Mouse (Mus musculus) layer of hippocampus, adult 8-10 months (tissue): Measurements from ENCODE around the gene Lgals3bp. TPM values are rescaled to one million over a fixed set of nuclear protein-coding genes. Genes with fewer than 3 reads are reported as not detected.
A peak's percentile ranks its signal among the peaks of the same experiment; 100 is the strongest.

Experiments used
- DNase-seq, 2 experiments: peaks; one replicate each; pipeline ENCODE4 v3.0.0; 2022; ENCODE audit warnings: low spot score in 2 of 2
- total RNA-seq, 4 experiments: library from RNA; stranded (reverse); gene quantifications; 2 replicates each; pipeline ENCODE4 v1.2.4; 2022

The Lgals3bp gene
- total RNA-seq = 100 to 1,000 TPM in 1 of 4 experiments, 10 to 100 TPM in 3; 17.0 to 100 (median 50.4) TPM

DNA sequence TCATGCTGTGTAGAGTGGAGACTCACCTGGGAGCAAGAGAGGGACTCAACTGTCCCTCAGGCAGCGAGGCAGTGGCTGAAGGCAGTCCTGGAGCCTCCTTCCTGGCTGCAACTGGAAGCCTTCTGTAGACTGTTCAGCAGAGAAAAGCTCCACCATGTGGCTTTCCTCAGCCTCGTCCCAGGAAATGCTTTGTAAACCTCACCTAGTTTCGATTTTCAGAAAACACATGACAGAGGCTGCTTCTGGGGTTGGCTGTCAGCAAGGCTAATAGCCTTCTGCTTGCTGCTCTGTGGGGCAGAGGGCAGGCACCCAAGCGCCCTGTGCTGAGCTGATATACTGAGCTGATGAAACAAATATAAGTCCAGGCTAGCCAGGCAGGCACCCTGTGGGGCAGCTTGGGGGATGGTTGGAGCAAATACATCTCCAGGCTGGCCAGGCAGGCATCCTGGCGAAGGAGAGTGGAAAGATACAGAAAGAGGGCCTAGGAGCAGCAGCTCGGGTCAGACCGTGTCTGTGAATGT, at the start of gene Lgals3bp:
Gene Lgals3bp, minus strand, starts transcription at position 333 of the 521 bp plus-strand sequence.
- peak in 1 of 2 experiments; percentile 64 for DNase-seq

DNA sequence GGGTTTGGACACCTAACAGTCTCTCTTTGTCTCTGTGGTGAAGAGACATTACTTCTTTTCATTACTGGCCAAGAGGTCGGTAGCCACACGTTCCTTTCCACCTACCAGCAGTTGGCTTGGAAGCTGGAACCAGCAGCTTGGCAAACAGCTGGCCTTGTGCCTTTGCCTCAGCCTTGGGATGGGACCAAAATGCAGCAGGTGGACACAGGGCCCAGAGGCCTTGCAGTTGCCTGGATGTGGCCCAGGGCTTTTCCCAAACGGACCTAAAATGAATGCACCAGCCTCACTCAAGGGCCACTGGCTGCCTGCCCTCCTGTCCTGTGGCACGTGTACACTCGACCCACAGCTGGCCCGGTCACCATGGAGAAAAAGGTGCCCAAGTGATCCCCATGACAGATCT, 49.3 kb upstream of the Lgals3bp start:
- no peak for DNase-seq

DNA sequence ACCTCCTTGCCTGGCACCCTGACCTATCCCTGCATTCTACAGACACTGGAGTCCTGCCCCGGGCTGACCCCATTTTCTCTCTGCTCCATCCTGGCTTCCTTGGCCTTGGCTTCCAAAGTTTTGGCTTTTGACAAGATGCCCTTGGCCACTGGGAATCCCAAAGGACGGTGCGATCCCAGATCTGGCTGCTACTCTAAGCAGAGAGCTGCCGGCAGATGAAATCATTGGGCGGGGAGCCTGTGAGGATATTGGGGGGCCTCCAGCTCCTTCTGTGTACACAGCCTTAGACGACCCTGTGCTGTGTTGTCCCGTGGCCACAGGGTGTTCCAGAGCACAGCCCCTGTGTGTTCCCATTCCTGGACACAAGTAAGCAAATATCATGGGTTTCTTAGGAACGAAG, 46.5 kb upstream of the Lgals3bp start:
- no peak for DNase-seq

DNA sequence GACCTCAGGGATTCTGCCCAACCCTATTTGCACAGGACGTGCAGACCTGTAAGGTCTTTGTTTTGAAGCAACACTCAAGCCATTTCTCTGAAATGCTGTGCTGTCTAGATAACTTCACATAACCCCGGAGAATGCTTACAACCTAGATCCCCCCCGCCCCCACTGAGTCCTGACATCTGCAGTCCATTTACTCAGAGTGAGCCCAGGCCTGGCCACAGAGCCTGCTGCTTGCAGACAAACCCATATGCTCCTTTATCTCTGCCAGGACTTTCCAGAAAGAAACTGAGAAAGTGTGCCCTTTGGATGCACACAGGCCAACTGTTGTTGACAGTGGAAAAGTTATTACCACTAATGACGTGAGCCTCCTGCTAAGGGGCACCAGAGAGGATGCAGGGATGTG, 45.5 kb upstream of the Lgals3bp start:
- no peak for DNase-seq

DNA sequence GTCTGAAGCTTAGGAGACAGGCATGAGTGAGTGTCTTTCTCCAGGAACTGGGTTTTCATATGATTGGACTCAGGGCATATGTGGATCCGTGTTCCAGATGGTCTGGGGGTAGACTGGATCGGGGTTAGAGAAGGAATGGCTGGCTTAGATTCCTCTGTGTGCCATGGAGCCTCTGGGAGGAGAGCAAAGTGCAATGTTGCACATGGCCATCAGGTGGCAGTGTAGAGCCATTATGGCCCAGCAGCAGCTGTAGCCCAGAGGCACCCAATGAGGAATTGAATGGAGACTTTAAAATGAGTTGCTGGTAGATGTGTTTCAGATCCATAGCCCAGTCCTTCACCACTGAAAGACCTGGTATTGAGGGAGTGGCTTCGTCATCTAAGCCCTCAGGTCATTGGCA, 44.0 kb upstream of the Lgals3bp start:
- peak in 1 of 2 experiments; percentile 72 for DNase-seq

DNA sequence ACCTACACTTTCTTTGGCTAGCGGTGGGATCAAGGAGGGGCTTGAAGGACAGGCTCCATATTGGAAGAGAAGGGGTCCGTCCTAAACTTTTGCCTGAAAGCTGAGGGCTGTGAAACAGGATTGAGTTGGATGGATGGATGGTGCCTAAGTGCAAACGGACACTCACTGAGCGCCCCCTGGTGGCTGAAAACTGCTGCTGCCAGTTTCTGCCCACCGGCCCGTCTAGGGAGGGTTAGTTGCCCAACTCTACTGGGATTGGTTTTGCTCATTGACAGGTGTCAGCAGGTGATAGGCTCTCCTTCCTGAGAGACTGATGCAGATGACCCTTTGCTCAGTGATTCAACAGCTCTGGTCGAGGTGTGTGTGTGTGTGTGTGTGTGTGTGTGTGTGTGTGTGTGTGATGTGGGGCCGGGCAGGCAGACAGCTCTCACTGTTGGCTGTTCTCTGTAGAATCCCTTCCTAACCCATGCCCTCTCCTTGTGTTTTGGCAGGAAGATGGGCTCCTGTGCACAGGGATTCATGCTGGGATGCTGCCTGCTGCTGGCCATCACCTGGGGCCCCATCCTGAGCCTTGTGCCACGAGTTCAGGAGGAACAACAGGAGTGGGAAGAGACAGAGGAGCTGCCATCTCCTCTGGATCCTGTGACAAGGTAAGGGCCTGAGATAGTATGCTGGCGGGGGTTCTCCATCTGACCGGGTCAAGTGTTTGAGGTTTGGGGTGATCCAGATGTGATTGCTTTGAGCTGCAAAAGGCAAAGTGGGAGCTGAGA, 41.5 kb upstream of the Lgals3bp start:
- peak in 1 of 2 experiments; percentile 66 for DNase-seq

DNA sequence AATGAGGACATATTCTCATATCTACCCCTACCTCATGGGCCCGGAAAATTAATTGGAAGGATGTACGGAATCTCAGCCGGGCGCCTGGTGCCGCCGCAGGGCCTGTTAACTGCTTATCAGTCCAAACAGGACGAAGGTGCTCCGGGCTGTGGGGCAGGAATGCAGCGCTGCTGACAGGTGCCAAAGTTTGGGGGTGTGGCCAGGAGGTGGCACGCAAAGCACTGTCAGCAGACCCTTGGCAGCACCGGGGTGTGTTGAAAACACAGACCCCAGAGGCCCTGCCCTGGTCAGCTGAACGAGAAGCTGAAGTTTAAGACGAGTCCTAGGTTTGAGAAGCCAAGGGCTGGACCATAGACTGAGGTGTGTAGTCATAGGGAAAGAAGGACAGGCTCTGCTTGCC, 40.8 kb upstream of the Lgals3bp start:
- DNase-seq = no peak

DNA sequence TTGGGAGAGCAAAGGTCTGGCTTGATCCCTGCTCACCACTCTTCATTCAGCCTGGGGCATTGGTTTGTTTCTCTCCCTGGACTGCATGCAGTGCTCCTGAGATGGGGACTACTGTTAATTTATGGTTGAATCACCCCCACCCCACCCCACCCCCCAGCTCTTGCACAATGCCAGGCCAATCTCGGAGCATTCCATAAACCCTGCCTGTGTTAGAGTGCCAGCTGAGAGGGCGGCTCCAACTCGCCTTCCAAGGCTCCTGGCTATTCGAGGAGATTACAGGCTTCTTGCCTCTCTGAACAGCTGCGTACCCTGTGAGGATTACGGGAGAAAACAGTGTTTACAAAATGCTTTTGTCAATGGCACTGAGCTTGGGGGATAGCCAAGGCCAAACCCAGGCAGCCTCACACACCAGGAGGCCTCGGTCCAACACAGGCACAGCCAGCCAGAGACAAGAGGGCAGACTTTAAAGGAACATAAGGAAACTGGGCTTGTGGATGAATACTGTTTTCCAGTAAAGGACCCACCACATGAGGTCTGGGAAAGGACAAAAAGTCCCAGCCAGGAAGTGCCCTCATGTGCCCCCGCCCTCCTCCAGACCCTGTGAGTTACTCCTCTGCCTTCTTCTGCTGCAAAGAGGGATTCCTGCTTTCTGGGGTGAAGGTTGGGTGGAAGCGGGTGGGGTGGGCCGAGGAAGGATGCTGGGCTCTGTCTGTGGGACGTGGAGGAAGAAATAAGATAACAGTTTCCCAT, 36.9 kb upstream of the Lgals3bp start:
- DNase-seq = no peak

DNA sequence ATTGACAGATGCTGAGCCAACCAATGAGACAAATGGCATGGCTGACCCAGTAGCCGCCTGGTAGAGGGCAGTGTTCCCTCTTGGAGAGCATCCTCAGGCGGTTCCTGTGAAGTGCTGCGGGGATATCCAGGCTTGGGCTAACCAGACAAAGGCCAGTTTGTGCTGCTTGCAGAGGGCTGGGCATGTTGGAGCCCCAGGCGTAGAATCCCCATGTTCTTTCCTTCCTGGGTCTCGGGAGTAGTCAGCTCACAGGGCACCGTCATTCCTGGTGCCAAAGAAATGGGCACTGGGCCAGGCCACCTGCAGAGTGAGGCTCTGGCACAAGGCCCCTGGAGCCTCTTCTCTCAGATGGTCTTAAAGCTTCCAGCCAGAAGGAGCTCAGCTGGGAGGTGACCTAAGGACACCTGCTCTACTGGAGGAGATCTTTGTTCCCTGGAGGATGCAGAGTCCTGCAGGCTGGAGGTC, 34.6 kb upstream of the Lgals3bp start:
- peak in 1 of 2 experiments; percentile 33 for DNase-seq

DNA sequence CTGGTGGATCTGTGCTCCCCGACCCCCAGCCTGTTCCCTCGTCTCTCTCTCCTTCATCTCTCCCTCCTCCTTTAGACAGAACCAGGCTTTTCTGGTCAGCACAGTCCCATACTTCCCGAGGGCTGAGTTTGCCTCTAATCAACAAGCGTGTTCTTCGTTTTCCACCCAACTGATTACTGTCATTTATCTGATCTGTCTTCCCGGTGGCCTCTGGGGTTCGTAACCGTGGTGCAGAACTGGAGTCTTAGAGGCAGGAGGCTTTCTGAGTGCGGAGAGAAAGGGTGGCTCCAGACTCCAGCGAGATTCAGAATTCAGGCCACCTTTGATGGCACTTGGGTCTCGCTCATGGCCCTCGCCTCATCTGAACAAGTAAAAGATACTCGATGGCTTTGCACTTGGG, 32.2 kb upstream of the Lgals3bp start:
- no peak for DNase-seq

DNA sequence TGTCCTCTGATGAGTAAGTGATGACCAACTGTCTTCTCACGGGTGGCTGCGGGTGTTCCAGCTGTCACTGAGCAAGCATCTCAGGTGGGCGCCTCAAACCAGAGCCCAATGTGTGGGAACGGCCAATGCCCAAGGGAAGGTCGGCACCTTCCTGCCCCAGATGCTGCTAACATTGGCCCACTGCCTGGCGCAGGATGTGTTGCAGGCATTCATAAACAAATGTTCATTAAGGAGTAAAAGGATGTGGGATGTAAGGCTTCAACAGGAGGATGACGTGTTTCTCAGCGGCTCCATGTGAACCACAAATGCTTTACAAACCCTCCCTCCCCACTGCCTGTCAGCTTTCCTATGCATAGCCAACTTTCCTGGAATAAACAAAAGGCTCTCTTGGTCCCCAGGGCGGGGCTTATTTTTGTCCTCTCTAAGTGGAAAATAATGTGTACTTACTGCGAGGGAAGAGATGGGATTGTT, 31.5 kb upstream of the Lgals3bp start:
- no peak for DNase-seq

DNA sequence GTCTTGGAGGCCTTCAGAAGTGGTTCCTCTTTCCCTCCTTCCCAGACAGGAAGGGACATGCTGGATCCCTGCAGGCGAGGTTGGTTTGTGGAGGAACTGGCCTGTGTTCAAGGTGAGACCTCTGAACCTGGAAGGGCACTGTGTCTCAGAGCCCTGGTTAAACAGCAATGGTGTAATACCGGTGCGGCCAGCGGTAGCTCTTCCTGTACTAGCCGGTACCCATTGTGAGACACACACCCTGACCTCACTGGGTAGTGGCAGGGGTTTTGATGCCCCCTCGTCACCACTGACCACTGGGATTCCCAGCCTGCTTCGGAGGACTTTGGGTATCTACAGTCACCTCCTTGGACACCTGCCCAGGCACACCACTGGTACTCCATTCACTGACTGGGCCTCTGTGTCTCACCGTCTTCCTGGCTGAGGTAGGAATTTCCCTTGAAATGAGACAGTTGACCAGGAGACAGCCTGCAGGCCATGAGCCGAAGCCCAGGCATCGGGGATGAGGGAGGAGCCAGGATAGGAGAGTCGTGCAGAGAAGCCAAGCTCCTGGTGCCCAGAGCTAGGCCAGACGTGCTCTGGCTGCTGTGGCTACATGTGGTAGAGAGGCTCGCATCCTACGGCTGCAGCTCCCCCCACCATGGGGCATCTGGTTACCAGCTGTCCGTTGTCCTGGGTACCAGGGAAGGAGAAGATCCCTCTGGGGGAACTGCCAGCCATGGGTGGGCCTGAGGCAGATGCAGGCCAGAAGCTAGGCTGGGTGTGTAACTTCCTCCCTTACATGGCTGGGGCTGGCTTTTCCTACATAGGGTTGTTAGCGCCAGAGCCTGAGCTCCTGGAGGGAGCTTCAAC, 29.4 kb upstream of the Lgals3bp start:
- DNase-seq = no peak

DNA sequence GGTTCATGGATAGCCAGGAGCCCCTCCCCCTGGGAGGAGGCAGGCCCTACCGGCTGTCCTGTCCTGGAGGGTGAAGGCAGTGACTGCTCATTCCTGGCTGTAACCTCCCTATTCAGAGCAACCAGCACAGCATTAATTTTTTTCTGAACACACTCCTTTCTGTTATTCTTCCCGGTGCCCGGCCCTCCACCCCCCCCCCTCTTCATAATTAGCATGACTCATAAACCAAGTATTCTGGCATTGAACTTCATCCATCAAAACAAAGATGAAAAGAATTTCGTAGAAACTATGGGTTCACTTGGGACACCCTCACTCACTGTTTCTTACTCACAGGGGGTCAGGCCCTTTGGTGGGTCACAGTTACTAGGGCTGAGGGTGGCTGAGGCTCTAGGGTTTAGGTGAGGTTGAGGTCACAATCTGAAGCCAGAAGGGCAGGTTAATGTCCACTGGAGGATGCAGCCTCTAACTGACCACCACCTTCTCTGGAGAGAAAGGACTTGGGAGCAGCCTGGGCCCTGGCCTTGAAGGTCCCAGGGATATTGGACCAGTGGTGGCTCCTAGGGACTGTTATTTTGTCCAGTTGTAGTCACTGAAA, 28.5 kb upstream of the Lgals3bp start:
- no peak for DNase-seq

DNA sequence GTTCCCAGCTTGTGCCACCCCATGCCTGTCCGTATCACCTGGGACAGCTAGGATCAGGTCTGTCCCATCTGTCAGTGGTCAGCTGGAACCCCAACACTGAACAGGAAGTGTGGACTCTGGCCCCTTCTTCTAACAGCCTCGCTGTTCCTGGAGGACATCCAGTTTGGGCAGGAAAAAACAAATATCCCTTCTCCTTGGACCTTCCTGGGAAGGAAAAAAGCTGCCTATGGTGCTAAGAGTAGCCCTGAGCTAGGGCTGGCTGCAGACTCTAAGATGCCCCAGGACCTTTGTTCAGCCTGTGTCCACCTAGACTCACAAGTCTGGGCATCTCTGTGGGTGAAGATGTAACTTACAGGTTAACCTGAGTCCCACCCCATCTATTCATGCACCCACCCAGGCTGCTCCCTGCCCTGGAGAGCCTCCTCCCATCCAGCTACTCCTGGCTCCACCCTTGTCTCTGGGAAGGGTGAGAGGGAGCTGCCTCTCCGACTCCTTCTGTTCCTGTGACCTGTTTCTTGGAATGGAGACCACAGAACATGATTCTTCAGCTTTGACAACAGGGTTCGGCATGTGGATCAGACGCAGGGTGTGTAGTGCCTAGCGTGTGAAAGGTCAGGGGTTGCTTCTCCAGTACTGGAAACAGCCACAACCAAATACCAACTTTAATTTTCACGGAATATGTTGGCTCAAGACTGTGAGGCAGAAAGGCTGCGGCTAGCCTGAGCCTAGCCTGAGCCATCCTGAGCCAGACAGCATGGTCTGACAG, 27.2 kb upstream of the Lgals3bp start:
- no peak for DNase-seq

DNA sequence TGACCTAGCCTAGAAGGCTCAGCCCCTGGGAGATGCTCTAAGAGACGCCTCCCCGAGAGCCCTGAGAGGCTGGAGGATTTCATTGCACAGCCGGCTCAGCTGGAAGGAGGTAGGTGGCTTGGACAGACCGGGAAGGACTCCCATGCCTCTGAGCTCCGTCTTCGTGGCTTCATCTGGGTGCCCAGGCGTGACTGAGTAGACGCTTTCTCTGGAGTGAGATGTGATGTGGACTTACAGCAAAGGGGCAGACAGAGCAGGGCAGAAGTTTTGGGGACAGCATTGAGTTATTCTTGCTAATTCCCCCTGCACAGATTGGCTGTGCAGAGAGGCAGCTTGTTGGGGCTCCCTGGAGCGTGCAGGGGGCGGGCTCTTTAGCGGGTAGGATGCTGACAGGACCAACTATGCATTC, 26.6 kb upstream of the Lgals3bp start:
- DNase-seq = no peak

DNA sequence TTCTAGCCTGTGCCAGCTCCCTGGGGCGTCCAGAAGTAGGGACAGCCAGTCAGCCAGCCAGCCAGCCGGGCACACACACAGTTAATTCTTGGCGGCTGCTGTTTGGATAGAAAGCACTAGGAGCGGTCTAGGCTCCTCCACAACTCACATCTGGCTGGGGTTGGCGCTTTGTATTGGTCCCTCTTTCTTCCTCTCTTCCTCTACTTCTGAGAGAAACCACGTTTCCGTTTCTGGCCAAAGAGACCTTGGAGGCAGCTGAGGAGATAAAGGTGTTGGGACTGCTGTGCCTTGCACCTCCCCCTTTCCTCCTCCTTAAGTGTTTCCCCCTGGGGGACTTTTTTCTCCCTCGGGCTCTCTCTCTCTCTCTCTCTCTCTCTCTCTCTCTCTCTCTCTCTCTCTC, 26.1 kb upstream of the Lgals3bp start, which contains the start of gene C1qtnf1:
Gene C1qtnf1, plus strand, starts transcription at position 218 of the 400 bp plus-strand sequence.
- DNase-seq = no peak

DNA sequence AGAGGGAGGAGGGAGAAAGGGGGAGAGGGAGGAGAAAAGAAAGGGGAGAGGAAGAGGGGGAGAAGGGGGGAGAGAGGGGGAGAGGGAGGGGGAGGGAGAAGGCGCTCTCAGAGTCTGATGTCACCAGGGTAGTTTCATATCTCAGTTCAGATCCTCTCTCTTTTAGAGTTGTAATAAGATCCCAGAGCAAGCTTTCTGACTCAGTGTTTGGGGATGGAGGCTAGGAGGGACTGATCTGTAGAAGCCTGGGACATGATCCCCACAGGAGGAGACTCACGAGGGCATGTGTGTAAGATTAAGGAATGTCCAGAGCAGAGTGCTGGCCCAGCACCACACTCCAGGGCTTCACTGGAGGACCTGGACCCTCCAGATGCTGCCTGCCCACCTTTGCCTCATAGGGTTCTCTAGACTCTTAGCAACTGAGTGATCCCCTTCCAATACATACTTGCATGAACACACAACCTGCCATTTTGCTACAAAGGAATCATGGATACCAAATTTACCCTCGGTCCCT, 25.4 kb upstream of the Lgals3bp start:
- DNase-seq = no peak

DNA sequence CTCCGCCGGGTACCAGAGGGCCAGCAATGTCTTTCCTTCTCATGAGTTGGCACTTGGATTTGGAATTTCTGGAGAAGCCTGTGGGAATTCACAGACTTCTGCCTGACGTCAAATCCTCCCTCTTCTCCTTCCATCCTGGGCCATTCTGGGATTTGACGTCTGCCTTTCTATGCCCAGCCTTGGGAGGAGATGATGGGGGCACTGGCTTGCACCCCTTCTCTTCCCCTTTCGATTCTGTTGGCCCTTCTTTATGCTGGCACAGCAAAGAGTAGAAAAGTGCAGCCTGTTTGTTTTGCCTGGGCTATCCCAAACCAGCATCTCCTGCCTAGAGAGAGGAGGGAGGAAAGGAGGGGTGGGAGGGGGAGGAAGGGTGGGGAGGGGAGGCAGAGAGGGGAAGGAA, 24.9 kb upstream of the Lgals3bp start:
- no peak for DNase-seq

DNA sequence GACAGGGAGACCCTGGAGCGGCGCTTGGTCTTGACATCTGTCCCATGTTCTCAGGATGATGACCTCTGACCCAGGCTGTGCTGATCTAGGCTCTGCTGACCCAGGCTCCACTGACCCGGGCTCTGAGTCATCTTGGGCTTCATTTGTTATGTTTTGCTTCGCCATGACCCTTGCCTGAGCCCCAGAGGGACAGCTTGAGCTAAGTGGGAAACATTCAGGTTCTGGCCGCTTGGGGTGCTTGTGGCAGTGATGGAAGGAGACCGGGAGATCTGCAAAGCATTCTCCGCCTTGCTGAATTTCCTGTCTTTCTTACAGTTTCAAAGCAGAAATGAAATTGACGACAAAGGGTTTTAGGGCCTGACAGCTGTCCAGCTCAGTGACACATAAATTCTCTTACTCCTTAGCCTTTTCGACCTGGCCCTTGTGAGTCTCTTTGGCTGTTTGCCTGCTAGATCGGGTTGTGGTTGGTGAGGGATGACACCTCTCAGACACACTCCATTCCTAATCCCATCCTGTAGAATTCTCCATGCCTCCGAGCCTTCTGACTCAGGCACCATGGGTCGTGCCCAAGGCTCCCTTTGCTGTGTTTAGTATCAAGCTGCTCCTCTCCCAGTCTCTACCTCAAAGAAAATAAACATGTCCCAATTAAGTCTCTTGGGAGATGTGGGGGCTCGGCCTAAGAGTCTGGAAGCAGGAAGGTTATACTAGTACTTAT, 22.9 kb upstream of the Lgals3bp start:
- no peak for DNase-seq
